Mouse (Mus musculus) CH12.LX (cell line): Measurements from ENCODE around the gene Igf1r.

Experiments
- CTCF ChIP-seq, 2 experiments: IDR thresholded peaks in 1 of 2; conservative IDR thresholded peaks in 1 of 2; 2 replicates each; pipeline ENCODE4 v1.5.1; 2011 to 2012; ENCODE audit warnings: low read depth in 2 of 2, low read length in 2 of 2, improper control_type of control experiment in 1 of 2, inconsistent platforms in 1 of 2, mild to moderate bottlenecking in 1 of 2, moderate library complexity in 1 of 2
- EP300 ChIP-seq: IDR thresholded peaks from 2 replicates; pipeline ENCODE4 v1.6.1; 2011; ENCODE audit warnings: low read length, improper control_type of control experiment
- GABPA ChIP-seq: IDR thresholded peaks from 2 replicates; pipeline ENCODE4 v1.6.1; 2012; ENCODE audit warnings: low read depth, low read length, improper control_type of control experiment, inconsistent platforms; ENCODE audit not compliant: insufficient replicate concordance
- KAT2A ChIP-seq: IDR thresholded peaks from 2 replicates; pipeline ENCODE4 v1.6.1; 2012; ENCODE audit warnings: low read length, improper control_type of control experiment, inconsistent platforms; ENCODE audit not compliant: insufficient replicate concordance
- MAX ChIP-seq: IDR thresholded peaks from 2 replicates; pipeline ENCODE4 v1.6.1; 2011; ENCODE audit warnings: low read length, improper control_type of control experiment
- MXI1 ChIP-seq: IDR thresholded peaks from 2 replicates; pipeline ENCODE4 v1.6.1; 2011; ENCODE audit warnings: mild to moderate bottlenecking, low read depth, low read length, improper control_type of control experiment
- PAX5 ChIP-seq: IDR thresholded peaks from 2 replicates; pipeline ENCODE4 v1.6.1; 2012; ENCODE audit warnings: low read length, inconsistent platforms, mixed read lengths
- ZKSCAN1 ChIP-seq: IDR thresholded peaks from 2 replicates; pipeline ENCODE4 v1.6.1; 2012; ENCODE audit warnings: low read depth, inconsistent platforms, low read length, improper control_type of control experiment, borderline replicate concordance
- ZMIZ1 ChIP-seq: IDR thresholded peaks from 2 replicates; pipeline ENCODE4 v1.6.1; 2012; ENCODE audit warnings: low read depth, mild to moderate bottlenecking, inconsistent platforms, low read length, improper control_type of control experiment

GRCm38 (mm10) chr7:68282304-68283132 is 329.9 kb downstream of the Igf1r start:
- TF ChIP-seq ZMIZ1: no peak; the same call in 1 of the 2 replicates
- peak; percentile 7; the same call in 1 of the 2 replicates for TF ChIP-seq MAX
- no peak for TF ChIP-seq CTCF (conservative IDR thresholded peaks at IDR 0.05 in 1 of 2, IDR thresholded peaks at IDR 0.05 in 1 of 2; ENCODE audit: low read depth in 2 of 2, low read length in 2 of 2)
- no peak for TF ChIP-seq GABPA
- TF ChIP-seq ZKSCAN1: no peak
- TF ChIP-seq KAT2A: no peak
- peak; percentile 45 for TF ChIP-seq EP300
- TF ChIP-seq MXI1: no peak; the same call in 1 of the 2 replicates
- no peak for TF ChIP-seq PAX5
